In genomic region chr4:116653228-116653627, GRCm38 (mm10) we compare ENCODE assay signal across 16 mouse cellular contexts. TPM values are rescaled to one million over a fixed set of nuclear protein-coding genes. Genes with fewer than 3 reads are reported as not detected.
DNase-seq lines count a peak whose midpoint lies in the region.
"Had no signal": no experiment of that assay in that cellular context is flagged by ENCODE, and none has a peak within 500 bp of the region (broad histone marks: within the 10 kb centered on the region; RNA-seq: fewer than 3 reads in every experiment).

No protein-coding gene starts in this region.

- peak; percentile 15 to 42 for DNase-seq in cerebellum, postnatal 10 days
- DNase-seq in cerebellum, adult 9-11 months = no peak
- peak; percentile 30 for DNase-seq in NIH3T3 (ENCODE audit: low read depth)
- DNase-seq in adrenal gland, postnatal 25 days = peak; percentile 82
- DNase-seq in kidney, postnatal 36 days = peak; percentile 74 to 86
- no peak for DNase-seq in thymus, postnatal 36 days
- no peak for DNase-seq in retina, postnatal 1 day
- no peak for DNase-seq in neural tube, embryonic 10.5 days (ENCODE audit: extremely low spot score, low spot score)
- DNase-seq: cerebellum, adult 11-12 months; cerebellum, postnatal 36 days; heart, postnatal 10 days; layer of hippocampus, adult 9-11 months; left cerebral cortex, postnatal 4 days; liver, postnatal 0 days; lung, postnatal 14 days; thymus, postnatal 14 days had no signal

RNA-seq across cellular contexts. Expression of gene Akr1a1, which starts 1.7 kb away (rescaled TPM):
- total RNA-seq in adrenal gland, postnatal 25 days (2021) = 817 and 927 TPM in 2 replicates

RNA-seq across cellular contexts. Expression of gene Nasp, which starts 25.5 kb away (rescaled TPM):
- 30.9 and 37.1 TPM in 2 replicates for total RNA-seq in adrenal gland, postnatal 25 days (2021)

RNA-seq across cellular contexts. Expression of gene Prdx1, which starts 32.1 kb away (rescaled TPM):
- 777 and 778 TPM in 2 replicates for total RNA-seq in adrenal gland, postnatal 25 days (2021)

RNA-seq across cellular contexts. Expression of gene Mmachc, which starts 55.0 kb away (rescaled TPM):
- 29.4 and 32.0 TPM in 2 replicates for total RNA-seq in adrenal gland, postnatal 25 days (2021)

RNA-seq across cellular contexts. Expression of gene Ccdc163, which starts 55.1 kb away (rescaled TPM):
- total RNA-seq in adrenal gland, postnatal 25 days (2021) = 21.1 and 31.9 TPM in 2 replicates

Comparison
In these comparisons a context has a peak if more than half of its experiments do, and no peak if none do; other contexts are left out.
1. DNase-seq: peak in cerebellum, postnatal 10 days (2 of 2), NIH3T3 (single experiment), adrenal gland, postnatal 25 days (single experiment) and kidney, postnatal 36 days (2 of 2); none in cerebellum, adult 9-11 months (single experiment), thymus, postnatal 36 days (0 of 2), retina, postnatal 1 day (single experiment) and neural tube, embryonic 10.5 days (single experiment).